Mouse (Mus musculus): Measurements from ENCODE around the gene Ski.

DNA sequence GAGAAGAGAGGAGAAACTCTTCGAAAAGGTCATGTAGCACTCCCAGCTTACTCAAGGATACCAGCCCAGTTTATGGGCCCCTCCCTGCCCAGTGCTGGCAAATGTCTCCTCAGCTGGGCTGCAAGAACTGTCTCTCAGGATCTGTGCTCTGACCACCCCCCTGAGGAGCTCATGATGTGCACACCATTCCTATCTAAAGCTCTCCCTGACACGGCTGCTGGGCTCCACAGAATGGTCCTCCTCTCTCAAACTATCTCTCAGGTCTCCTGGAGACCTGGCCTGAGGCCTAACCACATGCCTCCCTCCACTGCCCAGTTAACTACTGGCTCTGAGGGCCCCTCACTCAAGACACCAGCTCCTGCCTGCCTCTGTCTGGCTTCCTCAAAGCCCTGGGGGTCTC is 82.2 kb downstream of the Ski start:
- TF ChIP-seq CTCF (IDR thresholded peaks at IDR 0.05; ENCODE audit: insufficient read depth, low read length) = no peak
- TF ChIP-seq POLR2A (IDR thresholded peaks at IDR 0.05; ENCODE audit: borderline replicate concordance, extremely low read depth, low read depth, low read length) = no peak

Data from lung, adult 2 months (tissue).